ENCODE assay signal across 7 mouse cellular contexts in the genomic region with DNA sequence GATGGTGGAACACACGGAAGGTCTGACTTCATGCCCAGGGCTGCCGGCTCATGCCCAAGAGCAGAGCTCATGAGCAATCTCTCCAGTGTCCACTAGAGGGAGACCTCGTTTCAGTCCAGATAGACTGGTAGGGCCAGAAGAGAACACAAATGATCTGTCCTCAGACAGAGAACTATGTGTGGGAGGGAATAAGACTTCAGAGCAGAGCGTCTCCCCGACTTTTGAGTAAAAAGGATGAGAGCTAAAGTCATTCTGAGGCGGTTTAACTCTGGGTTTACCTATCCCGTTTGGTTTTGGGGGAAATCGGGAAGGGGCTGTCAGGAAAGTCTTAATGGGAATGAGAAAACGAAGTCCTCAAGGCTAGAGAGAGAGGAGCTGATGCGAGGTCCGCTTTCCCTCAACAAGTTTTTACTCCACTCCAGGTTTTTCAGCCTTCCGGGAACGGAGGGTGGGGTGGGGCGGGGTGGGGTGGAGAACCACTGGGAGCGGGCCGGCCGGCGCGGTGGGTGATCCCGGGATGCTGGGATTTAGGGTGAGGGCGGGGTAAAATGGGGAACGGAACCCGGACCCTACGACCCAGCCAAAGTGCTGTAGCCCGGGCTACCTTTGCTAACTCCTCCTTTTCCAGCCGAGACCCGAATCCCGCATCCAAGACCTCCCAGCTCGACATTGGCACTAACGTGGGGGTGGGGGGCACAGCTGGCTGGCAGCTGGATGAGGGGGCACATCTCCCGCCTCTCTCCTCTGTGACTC. TPM values are rescaled to one million over a fixed set of nuclear protein-coding genes. Genes with fewer than 3 reads are reported as not detected.
DNase-seq lines count a peak whose midpoint lies in the region; ATAC-seq lines count a peak whose summit lies in the region.

No protein-coding gene starts in this region.

- no peaks in the 10 kb centered on the region for H3K9me3 ChIP-seq in intestine, embryonic 15.5 days
- no peaks in the 10 kb centered on the region for H3K9me3 ChIP-seq in midbrain, embryonic 11.5 days (ENCODE audit: control insufficient read depth, low read length)

- ATAC-seq in intestine, embryonic 15.5 days = peak; percentile 80
- peak; percentile 63 for ATAC-seq in midbrain, embryonic 11.5 days (ENCODE audit: low FRiP score)

- under 1% methylated on average over 31 of the region's 31 CpGs for WGBS in intestine, embryonic 15.5 days
- under 1% methylated on average over 30 of the region's 31 CpGs for WGBS in midbrain, embryonic 11.5 days

- DNase-seq in adrenal gland, adult 8-10 months = peak; percentile 80
- DNase-seq in embryo, embryonic 11.5 days (ENCODE audit: low read depth, low spot score) = peak; percentile 83
- DNase-seq in gastrocnemius, postnatal 36 days = peak; percentile 57 to 83
- peak; percentile 81 to 87 for DNase-seq in left cerebral cortex, postnatal 36 days (ENCODE audit: low spot score in 2 of 2)
- DNase-seq in midbrain, embryonic 11.5 days (ENCODE audit: low spot score, missing footprints) = peak; percentile 98
- peak; percentile 85 for DNase-seq in skeletal muscle tissue, adult 2 months (ENCODE audit: low read depth, low spot score)

- H3K4me3 ChIP-seq in intestine, embryonic 15.5 days (replicated peaks) = peak overlapping the region; percentile 49
- peak overlapping the region; percentile 39 for H3K4me3 ChIP-seq in midbrain, embryonic 11.5 days (ENCODE audit: low read depth, low read length)

- peak overlapping the region; percentile 82 for H3K4me2 ChIP-seq in intestine, embryonic 15.5 days (replicated peaks)
- peak overlapping the region; percentile 85 for H3K4me2 ChIP-seq in midbrain, embryonic 11.5 days

- no peaks in the 10 kb centered on the region for H3K36me3 ChIP-seq in intestine, embryonic 15.5 days
- no peaks in the 10 kb centered on the region for H3K36me3 ChIP-seq in midbrain, embryonic 11.5 days (ENCODE audit: control insufficient read depth, insufficient read depth, low read length)

- H3K9ac ChIP-seq in intestine, embryonic 15.5 days = peak overlapping the region; percentile 43
- H3K9ac ChIP-seq in midbrain, embryonic 11.5 days (ENCODE audit: low read length) = peak overlapping the region; percentile 43

- intact Hi-C loops in gastrocnemius, postnatal 36 days (cut with DNase I) = no loop called here
- intact Hi-C loops in left cerebral cortex, postnatal 36 days (cut with DNase I) = no loop called here

- peaks cover 10% of the 10 kb centered on the region for H3K27me3 ChIP-seq in intestine, embryonic 15.5 days (replicated peaks)
- H3K27me3 ChIP-seq in midbrain, embryonic 11.5 days (ENCODE audit: control insufficient read depth, insufficient read depth, low read length) = no peaks in the 10 kb centered on the region; the same call in 1 of the 2 replicates

- peaks cover 17% of the 10 kb centered on the region for H3K4me1 ChIP-seq in intestine, embryonic 15.5 days (replicated peaks)
- peaks cover 27% of the 10 kb centered on the region for H3K4me1 ChIP-seq in midbrain, embryonic 11.5 days (ENCODE audit: control insufficient read depth, insufficient read depth, low read length)

- peak overlapping the region; percentile 89 for H3K27ac ChIP-seq in intestine, embryonic 15.5 days
- H3K27ac ChIP-seq in midbrain, embryonic 11.5 days (ENCODE audit: low read depth, low read length) = peak overlapping the region; percentile 67

RNA-seq across cellular contexts. Expression of gene Gli1, which starts 2.7 kb away (rescaled TPM):
- 1 to 10 TPM; 4.4 to 6.4 (median 5.2) TPM for total RNA-seq in adrenal gland, adult 8-10 months (2022)
- total RNA-seq in gastrocnemius, postnatal 36 days (2021) = 1 to 10 TPM; 1.0 to 1.5 TPM
- 7.5 and 8.1 TPM in 2 replicates for polyA plus RNA-seq in intestine, embryonic 15.5 days (2015; fragmentation: Nextera tagmentation; extraction: Ambion mirVana)
- 1 to 10 TPM; 1.9 to 2.9 TPM for total RNA-seq in left cerebral cortex, postnatal 36 days (2021)
- polyA plus RNA-seq in midbrain, embryonic 11.5 days (2014; fragmentation: Nextera tagmentation; extraction: Ambion mirVana) = 3.1 and 4.1 TPM in 2 replicates

RNA-seq across cellular contexts. Expression of gene Inhbe, which starts 15.1 kb away (rescaled TPM):
- under 1 TPM in 1 of 4 experiments, not detected in 3; 0.11 TPM for total RNA-seq in adrenal gland, adult 8-10 months (2022)
- total RNA-seq in gastrocnemius, postnatal 36 days (2021) = not detected
- polyA plus RNA-seq in intestine, embryonic 15.5 days (2015; fragmentation: Nextera tagmentation; extraction: Ambion mirVana) = 0.03 TPM in 1 of 2 replicates, not detected in the other
- under 1 TPM; 0.15 to 0.20 TPM for total RNA-seq in left cerebral cortex, postnatal 36 days (2021)
- polyA plus RNA-seq in midbrain, embryonic 11.5 days (2014; fragmentation: Nextera tagmentation; extraction: Ambion mirVana) = not detected in 2 replicates

RNA-seq across cellular contexts. Expression of gene Arhgap9, which starts 17.3 kb away (rescaled TPM):
- total RNA-seq in adrenal gland, adult 8-10 months (2022) = 1 to 10 TPM; 2.2 to 5.0 (median 3.6) TPM
- total RNA-seq in gastrocnemius, postnatal 36 days (2021) = 1 to 10 TPM in 1 of 2 experiments, under 1 TPM in 1; 0.96 to 1.3 TPM
- polyA plus RNA-seq in intestine, embryonic 15.5 days (2015; fragmentation: Nextera tagmentation; extraction: Ambion mirVana) = 6.1 and 6.7 TPM in 2 replicates
- 1 to 10 TPM in 1 of 2 experiments, under 1 TPM in 1; 0.94 to 1.1 TPM for total RNA-seq in left cerebral cortex, postnatal 36 days (2021)
- 1.1 and 1.4 TPM in 2 replicates for polyA plus RNA-seq in midbrain, embryonic 11.5 days (2014; fragmentation: Nextera tagmentation; extraction: Ambion mirVana)

RNA-seq across cellular contexts. Expression of gene Mars, which starts 27.5 kb away (rescaled TPM):
- 100 to 1,000 TPM in 1 of 4 experiments, 10 to 100 TPM in 3; 79.7 to 107 (median 92.0) TPM for total RNA-seq in adrenal gland, adult 8-10 months (2022)
- 10 to 100 TPM; 54.1 to 56.1 TPM for total RNA-seq in gastrocnemius, postnatal 36 days (2021)
- polyA plus RNA-seq in intestine, embryonic 15.5 days (2015; fragmentation: Nextera tagmentation; extraction: Ambion mirVana) = 113 and 129 TPM in 2 replicates
- 10 to 100 TPM; 54.9 to 60.1 TPM for total RNA-seq in left cerebral cortex, postnatal 36 days (2021)
- 185 and 187 TPM in 2 replicates for polyA plus RNA-seq in midbrain, embryonic 11.5 days (2014; fragmentation: Nextera tagmentation; extraction: Ambion mirVana)

RNA-seq across cellular contexts. Expression of gene Inhbc, which starts 31.1 kb away (rescaled TPM):
- total RNA-seq in adrenal gland, adult 8-10 months (2022) = not detected
- total RNA-seq in gastrocnemius, postnatal 36 days (2021) = not detected
- 0.18 TPM in 1 of 2 replicates, not detected in the other for polyA plus RNA-seq in intestine, embryonic 15.5 days (2015; fragmentation: Nextera tagmentation; extraction: Ambion mirVana)
- not detected for total RNA-seq in left cerebral cortex, postnatal 36 days (2021)
- polyA plus RNA-seq in midbrain, embryonic 11.5 days (2014; fragmentation: Nextera tagmentation; extraction: Ambion mirVana) = not detected in 2 replicates

Comparison
In these comparisons a context has a peak if more than half of its experiments do, and no peak if none do; other contexts are left out.
1. Peak in every context shown above with its lines: DNase-seq, ATAC-seq, H3K4me3 ChIP-seq and H3K27ac ChIP-seq.